Mouse (Mus musculus) embryonic stem cell, embryonic (primary cell): ENCODE data around the gene Brinp1.

Experiments used
- CTCF ChIA-PET, 4 experiments: fragments of 300-600 bp in 2 of 4; fragments of 350-600 bp in 2 of 4; sonication (Branson Sonifier 250); formaldehyde crosslinking; loops; one replicate each; lab custom pipeline; 2022; ENCODE audit warnings: inconsistent platforms in 2 of 4; lab: Charles Lee
- POLR2A ChIA-PET, 4 experiments: fragments of 300-600 bp in 2 of 4; fragments of 350-600 bp in 2 of 4; sonication (Branson Sonifier 250); formaldehyde crosslinking; loops; one replicate each; lab custom pipeline; 2022; ENCODE audit warnings: antibody characterized with exemption in 4 of 4, inconsistent platforms in 1 of 4; lab: Charles Lee

Brinp1 gene

DNA sequence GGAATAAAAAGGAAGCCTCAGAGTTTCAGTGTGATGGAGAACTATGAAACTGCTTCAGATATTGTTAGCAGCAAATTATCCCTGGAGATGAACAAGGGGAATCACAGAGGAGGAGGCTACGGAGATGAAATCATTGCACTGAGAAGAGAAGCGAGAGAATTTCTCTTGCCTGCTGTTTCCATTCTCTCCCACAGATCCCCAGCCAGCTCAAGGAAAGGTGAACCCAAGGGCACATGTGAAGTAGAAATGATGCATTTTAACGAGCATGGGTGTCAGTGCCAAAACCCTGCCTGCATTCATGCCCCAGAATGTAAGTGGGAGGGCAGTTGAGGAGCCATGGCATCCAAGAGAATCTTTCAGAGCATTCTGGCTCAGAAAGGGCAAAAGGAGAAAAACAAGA lies 104.5 kb downstream of the Brinp1 start:
- POLR2A ChIA-PET = no interaction called here
- CTCF ChIA-PET = no interaction called here

GRCm38 (mm10) chr4:68846976-68847375 lies 107.2 kb downstream of the Brinp1 start:
- CTCF ChIA-PET = no interaction called here
- POLR2A ChIA-PET = no interaction called here

DNA sequence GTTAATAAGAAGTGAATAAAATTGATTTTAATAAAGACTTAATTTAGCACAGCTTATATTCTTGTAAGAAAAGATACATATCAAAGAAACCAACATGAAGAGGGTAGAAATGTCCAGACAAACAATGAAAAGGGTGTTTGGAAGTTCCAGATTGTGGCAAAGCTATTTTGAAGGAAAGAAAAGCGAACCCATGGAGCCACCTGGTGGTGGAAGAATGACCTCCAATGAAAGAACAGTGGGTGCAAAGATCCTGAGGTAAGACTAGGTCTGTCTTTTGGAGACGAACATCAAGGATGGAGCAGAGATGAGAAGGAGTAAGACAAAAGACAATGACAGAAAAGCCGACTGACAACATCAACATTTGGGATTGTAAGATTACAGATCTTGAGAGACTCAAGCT lies 108.2 kb downstream of the Brinp1 start:
- ChIA-PET POLR2A (no interaction called here), CTCF (interaction anchor here in 2 of 4 experiments (0.6 to 1.0 kb wide), 3 partner anchors 79 to 503 kb away, joined by 3 to 7 read pairs (median 3); no protein-coding TSS in a partner anchor)

DNA sequence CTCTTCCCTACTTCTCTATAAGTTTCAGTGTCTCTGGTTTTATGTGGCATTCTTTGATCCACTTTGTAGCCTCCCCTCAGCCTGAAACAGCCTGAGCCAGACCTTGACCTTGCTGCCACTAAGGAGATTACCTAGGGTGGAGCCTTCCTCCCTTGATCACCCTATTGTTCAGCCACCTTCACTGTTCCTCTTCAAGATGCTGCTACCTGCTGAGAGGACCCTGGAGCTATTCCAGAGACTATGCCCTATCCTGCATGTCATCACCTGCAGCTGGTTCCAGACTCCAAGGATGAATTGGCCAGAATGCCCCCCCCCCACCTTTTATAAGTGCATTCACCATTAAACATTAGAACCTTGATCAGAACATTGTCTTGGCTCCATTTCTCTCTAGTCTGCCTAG lies 140.2 kb downstream of the Brinp1 start:
- CTCF ChIA-PET = interaction anchor here in 1 of 4 experiments (1.0 kb wide), 1 partner anchor 10 kb away, joined by 3 read pairs; no protein-coding TSS in a partner anchor
- POLR2A ChIA-PET = interaction anchor here in 1 of 4 experiments (0.7 to 1.0 kb wide), 2 partner anchors 40 to 147 kb away, joined by 3 read pairs; no protein-coding TSS in a partner anchor

DNA sequence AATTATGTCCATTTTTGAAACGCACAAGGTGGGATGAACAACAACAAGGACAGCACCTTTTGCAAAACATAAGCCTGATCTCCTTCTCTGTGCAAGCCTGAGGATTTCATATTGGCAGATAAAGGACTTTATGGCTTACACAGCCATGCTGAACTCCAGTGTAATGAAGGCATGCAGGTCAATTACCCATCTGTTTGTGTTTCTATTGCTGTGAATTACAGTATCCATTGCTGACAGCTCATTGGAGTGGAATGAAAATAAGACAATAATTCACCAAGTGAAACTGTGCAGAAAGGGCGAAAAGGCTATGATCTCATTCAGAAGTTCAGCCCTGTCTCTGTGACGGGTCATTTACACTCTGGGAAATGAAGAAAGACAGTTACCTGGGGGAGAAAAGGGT lies 147.7 kb downstream of the Brinp1 start:
- POLR2A ChIA-PET = no interaction called here
- CTCF ChIA-PET = no interaction called here

- ChIA-PET CTCF (interaction anchor here in 1 of 4 experiments (0.6 to 0.7 kb wide), 2 partner anchors 17 to 454 kb away, joined by 5 to 9 read pairs; no protein-coding TSS in a partner anchor), POLR2A (no interaction called here)
Observed at GRCm38 (mm10) chr4:68801923-68802855, 152.0 kb downstream of the Brinp1 start.

DNA sequence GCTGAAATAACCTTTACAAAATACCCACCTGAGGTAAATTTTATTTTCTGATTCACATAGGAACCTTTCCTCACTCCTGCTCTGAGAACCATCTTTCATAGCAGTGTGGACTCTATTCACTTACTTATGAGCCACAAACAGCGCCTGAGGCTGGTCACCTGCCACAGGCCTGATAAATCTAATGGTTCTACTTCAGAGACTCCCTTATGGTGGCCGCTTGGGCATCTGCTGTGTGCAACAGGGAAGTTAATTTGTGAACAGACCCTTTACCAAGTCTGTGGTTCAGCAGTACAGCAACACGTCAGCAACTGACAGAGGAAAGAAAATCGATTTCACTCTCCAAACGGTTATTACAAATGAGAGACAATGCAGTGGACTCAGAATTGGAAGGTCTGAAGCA lies 164.2 kb downstream of the Brinp1 start:
- ChIA-PET POLR2A (no interaction called here), CTCF (no interaction called here)

GRCm38 (mm10) chr4:68788477-68788999 lies 165.7 kb downstream of the Brinp1 start:
- CTCF ChIA-PET = no interaction called here

GRCm38 (mm10) chr4:68787642-68788041 lies 166.6 kb downstream of the Brinp1 start:
- CTCF ChIA-PET = no interaction called here
- POLR2A ChIA-PET = interaction anchor here in 1 of 4 experiments (0.5 kb wide), 1 partner anchor 75 kb away, joined by 3 read pairs; no protein-coding TSS in a partner anchor

More at GRCm38 (mm10) chr4:68788477-68788999, 165.7 kb downstream of the Brinp1 start:
- POLR2A ChIA-PET = interaction anchor here in 1 of 4 experiments (0.5 kb wide), 1 partner anchor 74 kb away, joined by 3 read pairs; no protein-coding TSS in a partner anchor

- ChIA-PET POLR2A (no interaction called here), CTCF (no interaction called here)
Observed at GRCm38 (mm10) chr4:68768256-68768655, 185.9 kb downstream of the Brinp1 start.

DNA sequence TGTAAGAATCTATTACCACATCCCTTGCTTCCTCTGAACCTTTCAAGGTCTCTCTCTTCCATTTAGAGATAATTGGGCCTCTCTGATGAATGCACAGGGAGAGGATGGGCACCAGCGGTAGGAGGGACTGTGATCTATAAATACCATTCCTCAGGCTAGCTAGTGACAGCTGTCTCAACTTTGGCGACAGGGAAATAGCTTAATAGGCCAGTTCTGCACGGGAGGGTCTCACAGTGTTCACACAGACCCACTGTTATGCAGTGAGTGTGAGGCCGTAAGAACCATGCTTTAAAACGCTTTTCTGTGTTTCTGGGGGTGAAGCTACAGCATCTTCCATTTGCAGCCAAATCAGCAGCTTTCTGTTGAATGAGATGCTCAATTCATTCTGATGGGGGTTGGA lies 186.8 kb downstream of the Brinp1 start:
- CTCF ChIA-PET = no interaction called here

DNA sequence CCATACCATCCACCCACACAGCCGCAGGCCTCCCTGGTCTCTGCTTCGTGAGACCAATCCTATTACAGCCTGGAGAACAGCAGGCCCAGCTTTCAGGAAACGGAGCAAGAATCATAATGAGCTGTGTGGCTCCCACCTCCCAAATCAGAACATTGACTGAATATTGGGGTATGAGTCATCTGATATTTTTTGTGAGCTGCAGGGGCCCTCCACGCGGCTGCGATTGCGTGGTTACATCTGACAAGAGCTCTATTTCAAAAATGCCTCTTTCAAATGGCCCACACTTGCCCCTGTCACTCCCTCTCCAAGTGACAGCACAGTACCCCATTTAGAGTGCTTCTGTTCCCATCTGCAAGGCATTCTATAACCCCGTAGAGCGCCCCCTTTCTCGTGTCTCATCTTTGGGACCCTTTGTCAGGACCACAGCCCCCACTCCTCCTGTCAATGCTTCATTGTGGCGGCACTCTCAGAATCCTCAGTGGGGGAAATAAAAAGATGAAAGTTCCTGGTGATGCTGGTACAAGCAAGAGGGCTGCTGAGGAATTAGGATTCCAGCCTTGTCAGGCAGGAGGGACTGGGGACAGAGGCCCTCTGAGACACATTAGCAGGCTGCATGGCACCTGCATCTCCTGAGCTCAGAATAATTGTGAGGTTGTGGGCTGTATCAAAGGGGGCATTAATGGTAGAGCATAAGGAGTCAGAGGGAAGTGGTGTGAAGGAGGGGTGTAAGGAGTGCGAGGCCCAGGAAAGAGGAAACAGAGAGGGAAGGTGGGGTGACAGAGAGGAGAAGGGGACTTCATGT lies 188.2 kb downstream of the Brinp1 start:
- POLR2A ChIA-PET = no interaction called here
- CTCF ChIA-PET = interaction anchor here in 1 of 4 experiments (0.6 kb wide), 1 partner anchor 80 kb away, joined by 3 read pairs; no protein-coding TSS in a partner anchor

More for the DNA sequence above, 186.8 kb downstream of the Brinp1 start:
- POLR2A ChIA-PET = no interaction called here

- ChIA-PET POLR2A (no interaction called here), CTCF (no interaction called here)
Observed at GRCm38 (mm10) chr4:68764937-68765336, 189.3 kb downstream of the Brinp1 start.

DNA sequence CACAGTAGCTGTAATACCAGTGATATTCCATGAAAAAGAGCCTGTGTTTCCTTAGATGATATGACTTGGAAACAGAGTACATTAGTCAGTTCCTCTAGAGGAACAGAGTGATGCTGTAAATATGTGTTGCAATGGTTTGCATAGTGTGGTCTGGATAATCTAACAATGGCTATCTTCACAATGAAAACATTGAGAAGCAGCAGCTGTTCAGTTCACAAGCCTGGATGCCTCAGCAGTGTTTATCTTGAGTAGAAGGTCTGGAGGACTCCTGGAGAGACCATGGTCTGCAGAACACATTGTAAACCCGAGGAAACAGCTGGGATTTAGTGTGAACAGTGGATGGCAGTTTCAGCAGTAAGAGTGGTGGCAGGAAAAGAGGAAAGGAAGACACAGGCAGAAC lies 233.2 kb downstream of the Brinp1 start:
- ChIA-PET CTCF (no interaction called here), POLR2A (no interaction called here)
